Mouse (Mus musculus) bone marrow macrophage, adult 2 months (primary cell): ENCODE measurements around the gene Bbs9. TPM values are rescaled to one million over a fixed set of nuclear protein-coding genes. Genes with fewer than 3 reads are reported as not detected.

ENCODE experiments used
- H3K27ac ChIP-seq: 2 replicates; pipeline ENCODE4 v1.5.1; 2012; ENCODE audit warnings: low read depth, low read length; ENCODE audit not compliant: insufficient read depth
- H3K4me1 ChIP-seq: 2 replicates; pipeline ENCODE4 v1.6.1; 2012; ENCODE audit warnings: low read length; ENCODE audit not compliant: control insufficient read depth, insufficient read depth
- H3K4me3 ChIP-seq: 2 replicates; pipeline ENCODE4 v1.5.1; 2012; ENCODE audit warnings: mild to moderate bottlenecking, low read length, moderate library complexity; ENCODE audit not compliant: insufficient read depth
- CTCF ChIP-seq: IDR thresholded peaks from 2 replicates; pipeline ENCODE4 v1.5.1; 2012; ENCODE audit warnings: low read depth, mild to moderate bottlenecking, low read length, moderate library complexity
- POLR2A ChIP-seq: IDR thresholded peaks from 2 replicates; pipeline ENCODE4 v1.6.1; 2012; ENCODE audit warnings: mild to moderate bottlenecking, low read depth, low read length, borderline replicate concordance
- polyA plus RNA-seq: library from polyadenylated mRNA; stranded (reverse); fragments of >200 nt; gene quantifications from 2 replicates; pipeline ENCODE4 v1.2.4, GENCODE M21; 2012; ENCODE audit not compliant: missing spikeins, insufficient read depth, insufficient read length

Bbs9 gene
- polyA plus RNA-seq, 1 experiment: 13.4 TPM

GRCm38 (mm10) chr9:22624966-22625365 lies 149.5 kb downstream of the Bbs9 start:
- no peaks in the 10 kb centered on the region for H3K4me1 ChIP-seq
- TF ChIP-seq CTCF (peak; percentile 63), POLR2A (no peak)
- H3K27ac ChIP-seq: no peak overlapping the region
- no peak overlapping the region for H3K4me3 ChIP-seq

- TF ChIP-seq POLR2A (no peak), CTCF (no peak)
- Histone ChIP-seq H3K27ac (no peak overlapping the region), H3K4me3 (no peak overlapping the region), H3K4me1 (no peaks in the 10 kb centered on the region)
These were observed 150.5 kb downstream of the Bbs9 start for GRCm38 (mm10) chr9:22626014-22626413.

- H3K4me1 ChIP-seq: no peaks in the 10 kb centered on the region
- H3K27ac ChIP-seq: no peak overlapping the region
- H3K4me3 ChIP-seq: no peak overlapping the region
- no peak for TF ChIP-seq CTCF
- TF ChIP-seq POLR2A: no peak
These were observed 152.4 kb downstream of the Bbs9 start for GRCm38 (mm10) chr9:22627912-22628311.

GRCm38 (mm10) chr9:22632800-22633485 lies 157.4 kb downstream of the Bbs9 start:
- H3K27ac ChIP-seq: no peak overlapping the region
- no peak overlapping the region for H3K4me3 ChIP-seq
- H3K4me1 ChIP-seq: no peaks in the 10 kb centered on the region
- TF ChIP-seq POLR2A (no peak), CTCF (no peak)

- TF ChIP-seq POLR2A: no peak
- Histone ChIP-seq H3K27ac (no peak overlapping the region), H3K4me1 (peaks cover 8% of the 10 kb centered on the region), H3K4me3 (no peak overlapping the region)
These were observed 163.0 kb downstream of the Bbs9 start for GRCm38 (mm10) chr9:22638502-22638901.

- peak overlapping the region; percentile 35; the same call in 1 of the 2 replicates for H3K27ac ChIP-seq
- H3K4me1 ChIP-seq: peaks cover 8% of the 10 kb centered on the region
- no peak for TF ChIP-seq CTCF
- no peak for TF ChIP-seq POLR2A
- H3K4me3 ChIP-seq: no peak overlapping the region
These were observed 165.3 kb downstream of the Bbs9 start for GRCm38 (mm10) chr9:22640683-22641431.

GRCm38 (mm10) chr9:22645844-22646390 lies 170.4 kb downstream of the Bbs9 start:
- peaks cover 10% of the 10 kb centered on the region for H3K4me1 ChIP-seq
- no peak for TF ChIP-seq POLR2A
- TF ChIP-seq CTCF: no peak
- H3K27ac ChIP-seq: no peak overlapping the region

GRCm38 (mm10) chr9:22646461-22646860 lies 170.9 kb downstream of the Bbs9 start:
- H3K27ac ChIP-seq: no peak overlapping the region
- H3K4me1 ChIP-seq: peaks cover 5% of the 10 kb centered on the region
- H3K4me3 ChIP-seq: no peak overlapping the region
- TF ChIP-seq CTCF (no peak), POLR2A (no peak)

More at GRCm38 (mm10) chr9:22645844-22646390, 170.4 kb downstream of the Bbs9 start:
- H3K4me3 ChIP-seq: no peak overlapping the region

GRCm38 (mm10) chr9:22648163-22648562 lies 172.6 kb downstream of the Bbs9 start:
- Histone ChIP-seq H3K27ac (no peak overlapping the region), H3K4me3 (no peak overlapping the region), H3K4me1 (peaks cover 8% of the 10 kb centered on the region)
- TF ChIP-seq POLR2A (no peak), CTCF (no peak)

GRCm38 (mm10) chr9:22649606-22650005 lies 174.1 kb downstream of the Bbs9 start:
- TF ChIP-seq CTCF (no peak), POLR2A (no peak)
- Histone ChIP-seq H3K4me3 (no peak overlapping the region), H3K27ac (no peak overlapping the region), H3K4me1 (peaks cover 11% of the 10 kb centered on the region)
